Mouse (Mus musculus) liver, embryonic 16.5 days (tissue): ENCODE data around the gene Capn7. TPM values are rescaled to one million over a fixed set of nuclear protein-coding genes. Genes with fewer than 3 reads are reported as not detected.

Source experiments
- ATAC-seq: fragments of 200-750 bp; cut with Nextera tagmentation; 2 replicates; pipeline ENCODE4 v1.8.0; 2017; ENCODE audit warnings: low read depth, mild to moderate bottlenecking, moderate number of reproducible peaks, moderate library complexity
- H3K27ac ChIP-seq: fragments of 300-500 bp; sonication (generic); 2 replicates; pipeline ENCODE4 v1.5.1; 2014; ENCODE audit warnings: mild to moderate bottlenecking, low read length
- H3K27me3 ChIP-seq: fragments of 300-500 bp; sonication (generic); 2 replicates; pipeline ENCODE4 v1.6.1; 2014; ENCODE audit warnings: low read depth, low read length, mixed read lengths; ENCODE audit not compliant: control insufficient read depth, insufficient read depth
- H3K36me3 ChIP-seq: fragments of 300-500 bp; sonication (generic); 2 replicates; pipeline ENCODE4 v1.6.1; 2014; ENCODE audit warnings: mild to moderate bottlenecking; ENCODE audit not compliant: control insufficient read depth, insufficient read depth
- H3K4me1 ChIP-seq: fragments of 300-500 bp; sonication (generic); 2 replicates; pipeline ENCODE4 v1.6.1; 2014; ENCODE audit warnings: low read depth, low read length, mixed read lengths; ENCODE audit not compliant: control insufficient read depth
- H3K4me2 ChIP-seq: fragments of 300-500 bp; sonication (generic); 2 replicates; pipeline ENCODE4 v1.6.1; 2014; ENCODE audit warnings: low read depth, low read length, mixed read lengths
- H3K4me3 ChIP-seq: fragments of 300-500 bp; sonication (generic); 2 replicates; pipeline ENCODE4 v1.5.1; 2014; ENCODE audit warnings: low read depth, mild to moderate bottlenecking, low read length
- H3K9ac ChIP-seq: fragments of 300-500 bp; sonication (generic); 2 replicates; pipeline ENCODE4 v1.6.1; 2014; ENCODE audit warnings: low read depth, low read length
- H3K9me3 ChIP-seq: fragments of 300-500 bp; sonication (generic); replicated peaks from 2 replicates; pipeline ENCODE4 v1.6.1; 2016; ENCODE audit warnings: low read length; ENCODE audit not compliant: control insufficient read depth
- WGBS: fragments of 180-500 bp; shearing (Covaris S2); extraction: QIAGEN DNeasy Blood & Tissue Kit; methylation state at CpG from one replicate; pipeline ENCODE4 v1.1.7; 2014; ENCODE audit not compliant: insufficient replicate concordance; 5-methylcytosine and 5-hydroxymethylcytosine counted together
- polyA plus RNA-seq: library from polyadenylated mRNA; unstranded; fragments of >200 nt; fragmentation: Nextera tagmentation; extraction: Ambion mirVana; gene quantifications from 2 replicates; pipeline ENCODE4 v1.2.1, GENCODE M21; 2015

Gene Capn7
- polyA plus RNA-seq, 1 experiment from 2014 or later = 15.0 TPM

- ATAC-seq = no peak
- WGBS = 66% methylated on average over 8 of the region's 8 CpGs
- Histone ChIP-seq H3K27ac (peak overlapping the region; percentile 60; the same call in 1 of the 2 replicates), H3K9me3 (no peaks in the 10 kb centered on the region), H3K27me3 (no peaks in the 10 kb centered on the region), H3K9ac (no peak overlapping the region), H3K36me3 (no peaks in the 10 kb centered on the region), H3K4me3 (no peak overlapping the region), H3K4me1 (peaks cover 9% of the 10 kb centered on the region), H3K4me2 (no peak overlapping the region)
These were observed 53.1 kb downstream of the Capn7 start for GRCm38 (mm10) chr14:31389421-31390147.

GRCm38 (mm10) chr14:31392300-31392699, 55.9 kb downstream of the Capn7 start:
- Histone ChIP-seq H3K27ac (peak overlapping the region; percentile 37), H3K4me1 (peaks cover 9% of the 10 kb centered on the region), H3K9me3 (peaks cover 3% of the 10 kb centered on the region; the same call in 1 of the 2 replicates), H3K4me3 (no peak overlapping the region), H3K36me3 (no peaks in the 10 kb centered on the region), H3K27me3 (no peaks in the 10 kb centered on the region), H3K9ac (no peak overlapping the region), H3K4me2 (no peak overlapping the region)
- no peak for ATAC-seq
- 51% methylated on average over 5 of the region's 5 CpGs for WGBS

- peaks cover 3% of the 10 kb centered on the region; the same call in 1 of the 2 replicates for H3K9me3 ChIP-seq
- H3K4me2 ChIP-seq = no peak overlapping the region
- ATAC-seq = peak; percentile 11; the same call in 1 of the 2 replicates
- 0 out of 2 replicates have a peak overlapping the region, but pooled peaks have one; percentile 33 for H3K27ac ChIP-seq
- peaks cover 15% of the 10 kb centered on the region for H3K4me1 ChIP-seq
- no peak overlapping the region for H3K4me3 ChIP-seq
- 36% methylated on average over 8 of the region's 8 CpGs for WGBS
- no peaks in the 10 kb centered on the region for H3K27me3 ChIP-seq
- no peaks in the 10 kb centered on the region for H3K36me3 ChIP-seq
- no peak overlapping the region for H3K9ac ChIP-seq
These were observed 56.6 kb downstream of the Capn7 start for GRCm38 (mm10) chr14:31392873-31393545.

- Histone ChIP-seq H3K27ac (0 out of 2 replicates have a peak overlapping the region, but pooled peaks have one; percentile 33), H3K4me2 (no peak overlapping the region), H3K36me3 (no peaks in the 10 kb centered on the region), H3K27me3 (no peaks in the 10 kb centered on the region), H3K4me3 (no peak overlapping the region), H3K9ac (no peak overlapping the region), H3K9me3 (peaks cover 3% of the 10 kb centered on the region; the same call in 1 of the 2 replicates), H3K4me1 (peaks cover 12% of the 10 kb centered on the region)
- WGBS = 56% methylated on average over 3 of the region's 3 CpGs
- ATAC-seq = no peak
These were observed 57.1 kb downstream of the Capn7 start for GRCm38 (mm10) chr14:31393546-31393890.

GRCm38 (mm10) chr14:31393936-31394630, 57.6 kb downstream of the Capn7 start:
- WGBS = 77% methylated on average over 7 of the region's 7 CpGs
- Histone ChIP-seq H3K4me3 (no peak overlapping the region), H3K9ac (no peak overlapping the region), H3K4me2 (no peak overlapping the region), H3K4me1 (peaks cover 12% of the 10 kb centered on the region), H3K9me3 (peaks cover 3% of the 10 kb centered on the region; the same call in 1 of the 2 replicates), H3K36me3 (no peaks in the 10 kb centered on the region), H3K27ac (no peak overlapping the region), H3K27me3 (no peaks in the 10 kb centered on the region)
- no peak for ATAC-seq

DNA sequence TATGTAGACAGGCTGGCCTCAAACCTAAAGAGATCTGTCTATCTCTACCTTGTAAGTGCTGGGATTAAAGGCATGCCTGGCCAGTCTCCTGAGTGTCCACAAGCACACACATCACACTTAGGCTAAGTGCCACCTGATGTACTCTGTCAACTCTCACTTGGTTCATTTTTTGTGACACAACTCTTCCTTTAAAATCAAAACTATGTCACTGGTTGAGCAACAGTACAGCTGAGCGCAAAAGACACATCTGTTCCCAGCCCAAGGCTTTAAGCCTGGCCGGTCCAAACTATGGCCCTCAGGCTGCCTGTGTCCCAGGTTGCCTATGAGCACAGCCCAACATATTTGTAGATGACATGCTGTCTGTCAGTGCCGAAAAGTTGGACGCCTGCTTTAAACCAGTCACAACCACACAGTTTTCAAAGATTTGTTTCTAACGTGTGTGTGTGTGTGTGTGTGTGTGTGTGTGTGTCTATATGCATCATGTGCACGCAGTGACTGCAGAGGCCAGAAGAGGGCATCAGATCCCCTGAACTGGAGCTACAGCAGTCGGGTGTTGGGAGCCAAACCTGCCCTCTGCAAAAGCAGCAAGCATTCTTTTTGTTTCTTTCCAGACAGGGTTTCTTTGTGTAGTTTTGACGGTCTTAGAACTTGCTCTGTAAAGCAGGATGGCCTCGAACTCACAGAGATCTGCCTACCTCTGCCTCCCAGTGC, 58.5 kb downstream of the Capn7 start:
- Histone ChIP-seq H3K27me3 (no peaks in the 10 kb centered on the region), H3K27ac (no peak overlapping the region), H3K9ac (no peak overlapping the region), H3K4me2 (no peak overlapping the region), H3K36me3 (no peaks in the 10 kb centered on the region), H3K4me3 (no peak overlapping the region), H3K9me3 (peaks cover 3% of the 10 kb centered on the region; the same call in 1 of the 2 replicates), H3K4me1 (peaks cover 12% of the 10 kb centered on the region)
- no peak for ATAC-seq
- 78% methylated on average over 9 of the region's 9 CpGs for WGBS

DNA sequence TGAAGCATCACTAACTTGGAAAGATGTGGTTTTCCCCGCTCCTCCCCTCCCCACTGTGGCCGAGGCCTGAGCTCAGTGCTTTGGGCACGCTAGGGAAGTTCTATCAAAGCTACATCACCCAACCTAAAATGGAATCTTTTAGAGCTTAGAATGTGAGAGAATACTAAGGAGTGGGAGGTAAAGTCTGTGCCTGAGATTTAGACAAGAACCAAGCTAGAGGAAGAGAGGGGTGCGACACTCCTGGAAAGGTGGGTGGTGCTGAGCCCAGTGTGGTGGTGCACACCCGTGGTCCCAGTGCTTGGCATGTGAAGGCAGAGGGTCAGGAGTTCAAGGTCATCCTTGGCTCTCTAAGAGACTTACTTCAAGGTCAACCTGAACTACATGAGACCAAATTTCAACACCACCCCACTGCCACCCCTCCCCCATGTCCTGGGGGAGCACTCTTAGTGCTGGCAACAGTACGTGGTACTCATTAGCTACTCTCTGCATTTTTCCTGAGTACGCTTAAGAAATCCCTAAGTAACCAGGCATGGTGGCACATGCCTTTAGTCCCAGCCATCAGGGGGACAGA, 59.3 kb downstream of the Capn7 start:
- no peaks in the 10 kb centered on the region for H3K27me3 ChIP-seq
- H3K4me2 ChIP-seq = no peak overlapping the region
- ATAC-seq = no peak
- H3K9me3 ChIP-seq = peaks cover 3% of the 10 kb centered on the region; the same call in 1 of the 2 replicates
- no peak overlapping the region for H3K9ac ChIP-seq
- H3K27ac ChIP-seq = no peak overlapping the region
- 81% methylated on average over 7 of the region's 7 CpGs for WGBS
- H3K4me3 ChIP-seq = no peak overlapping the region
- peaks cover 13% of the 10 kb centered on the region for H3K4me1 ChIP-seq
- no peaks in the 10 kb centered on the region for H3K36me3 ChIP-seq

DNA sequence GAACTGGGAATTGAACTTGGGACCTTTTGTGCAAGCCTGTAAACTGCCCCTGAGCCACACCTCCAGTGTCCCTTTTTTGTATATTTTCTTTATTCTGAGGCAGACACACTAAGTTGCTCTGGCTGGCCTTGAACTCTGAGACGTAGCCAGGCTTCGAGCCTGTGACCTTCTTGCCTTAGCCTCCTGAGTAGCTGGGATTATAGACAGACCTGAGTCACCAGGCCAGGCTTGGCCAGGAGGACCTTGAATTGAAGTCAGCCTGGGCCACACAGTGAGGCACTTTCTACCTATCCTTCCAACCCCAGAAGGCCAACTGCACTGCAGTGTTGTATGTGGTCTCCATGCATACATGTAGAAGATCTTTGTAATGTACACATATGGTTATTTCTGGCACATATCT, 60.0 kb downstream of the Capn7 start:
- no peak for ATAC-seq
- Histone ChIP-seq H3K4me2 (no peak overlapping the region), H3K4me3 (no peak overlapping the region), H3K9me3 (peaks cover 3% of the 10 kb centered on the region; the same call in 1 of the 2 replicates), H3K4me1 (peaks cover 17% of the 10 kb centered on the region), H3K9ac (no peak overlapping the region), H3K36me3 (no peaks in the 10 kb centered on the region), H3K27ac (no peak overlapping the region), H3K27me3 (no peaks in the 10 kb centered on the region)
- 65% methylated on average over 2 of the region's 2 CpGs for WGBS
